Mouse (Mus musculus) brain, embryonic 14.5 days (tissue): Measurements from ENCODE around the gene Nub1.

Experiments used
- CTCF ChIP-seq: fragments of 200-500 bp; IDR thresholded peaks from 2 replicates; pipeline ENCODE4 v1.5.1; 2012; ENCODE audit warnings: inconsistent platforms, mild to moderate bottlenecking, moderate library complexity, borderline replicate concordance; ENCODE audit not compliant: insufficient read depth, insufficient read length; ENCODE audit errors: extremely low read depth
- POLR2A ChIP-seq: fragments of 200-500 bp; IDR thresholded peaks from 2 replicates; pipeline ENCODE4 v1.6.1; 2012; ENCODE audit warnings: mild to moderate bottlenecking, inconsistent platforms, borderline replicate concordance; ENCODE audit not compliant: poor library complexity, insufficient read depth, insufficient read length, severe bottlenecking; ENCODE audit errors: extremely low read depth

DNA sequence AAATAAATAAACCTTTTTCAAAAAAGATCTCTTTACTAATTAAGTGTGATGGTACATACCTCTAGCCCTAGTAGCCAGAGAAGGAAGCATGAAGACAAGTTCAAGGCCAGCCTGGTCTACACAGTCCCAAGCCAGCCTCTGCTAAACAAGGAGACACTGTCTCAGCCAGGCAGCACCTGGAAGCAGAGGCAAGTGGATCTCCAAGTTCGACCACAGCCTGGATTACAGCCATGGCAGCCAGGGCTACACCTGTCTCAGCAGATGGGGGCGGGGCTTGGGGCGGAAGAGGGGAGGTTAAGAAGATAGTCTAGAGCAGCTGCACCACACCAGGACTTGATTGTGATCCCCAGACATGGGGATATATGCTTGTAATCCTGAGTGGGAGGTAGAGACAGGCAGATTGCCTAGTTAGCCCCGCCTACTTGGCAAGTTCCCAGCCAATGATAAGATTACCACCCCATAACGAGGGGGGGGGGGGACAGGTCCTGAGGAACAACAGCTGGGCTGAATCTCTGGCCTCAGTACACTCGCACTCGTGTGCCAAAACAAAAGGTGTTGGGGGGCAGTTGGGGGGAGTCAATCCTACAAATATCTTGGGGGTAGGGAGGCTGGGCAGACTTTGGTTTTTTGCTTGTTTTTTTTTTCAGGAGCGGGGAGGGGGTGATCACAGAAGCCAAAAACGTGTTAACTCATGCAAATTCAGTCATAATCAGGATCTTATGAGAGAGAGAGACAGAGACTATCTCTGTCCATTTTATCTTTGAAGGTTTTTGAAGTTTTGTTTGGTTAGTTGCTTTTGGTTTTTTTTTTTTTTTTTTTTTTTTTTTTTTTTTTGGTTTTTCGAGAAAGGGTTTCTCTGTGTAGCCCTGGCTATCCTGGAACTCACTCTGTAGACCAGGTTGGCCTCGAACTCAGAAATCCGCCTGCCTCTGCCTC, 41.8 kb downstream of the Nub1 start:
- TF ChIP-seq POLR2A (no peak), CTCF (no peak)
